Mouse (Mus musculus): ENCODE results near the gene Poc1a. TPM values are rescaled to one million over a fixed set of nuclear protein-coding genes. Genes with fewer than 3 reads are reported as not detected.
A peak's percentile ranks its signal among the peaks of the same experiment; 100 is the strongest.

Gene Poc1a
- polyA plus RNA-seq, 1 experiment from 2014 or later, result 29.7 TPM

- no peak overlapping the region for H3K27ac ChIP-seq (replicated peaks; ENCODE audit: low read depth, low read length)
- no peak overlapping the region for H3K4me3 ChIP-seq (ENCODE audit: low read depth, low read length)
- DNase-seq (ENCODE audit: low spot score) (no peak), ATAC-seq (replicated peaks; ENCODE audit: insufficient number of reproducible peaks, low FRiP score, low TSS enrichment, low read depth) (no peak)
- WGBS, result 84% methylated on average over 7 of the region's 7 CpGs
- no peak overlapping the region; the same call in 1 of the 2 replicates for H3K4me2 ChIP-seq (ENCODE audit: low read depth, low read length)
- no peak overlapping the region for H3K9ac ChIP-seq (replicated peaks; ENCODE audit: low read length)
- no peaks in the 10 kb centered on the region for H3K27me3 ChIP-seq (ENCODE audit: control insufficient read depth, insufficient read depth, low read length)
- H3K9me3 ChIP-seq (replicated peaks; ENCODE audit: control insufficient read depth, low read length), result no peaks in the 10 kb centered on the region
- peaks cover 8% of the 10 kb centered on the region for H3K4me1 ChIP-seq (ENCODE audit: control insufficient read depth, insufficient read depth, low read length)
- peaks cover 15% of the 10 kb centered on the region for H3K36me3 ChIP-seq (replicated peaks; ENCODE audit: control insufficient read depth, insufficient read depth, low read depth, low read length)
These were observed 93.1 kb downstream of the Poc1a start for GRCm38 (mm10) chr9:106373973-106374372.

GRCm38 (mm10) chr9:106377247-106377646 lies 96.4 kb downstream of the Poc1a start:
- ATAC-seq (replicated peaks; ENCODE audit: insufficient number of reproducible peaks, low FRiP score, low TSS enrichment, low read depth), result no peak
- Histone ChIP-seq H3K9ac (replicated peaks; ENCODE audit: low read length) (no peak overlapping the region), H3K27me3 (ENCODE audit: control insufficient read depth, insufficient read depth, low read length) (no peaks in the 10 kb centered on the region), H3K9me3 (replicated peaks; ENCODE audit: control insufficient read depth, low read length) (no peaks in the 10 kb centered on the region), H3K4me1 (ENCODE audit: control insufficient read depth, insufficient read depth, low read length) (no peaks in the 10 kb centered on the region), H3K36me3 (replicated peaks; ENCODE audit: control insufficient read depth, insufficient read depth, low read depth, low read length) (peaks cover 15% of the 10 kb centered on the region), H3K27ac (replicated peaks; ENCODE audit: low read depth, low read length) (no peak overlapping the region), H3K4me2 (ENCODE audit: low read depth, low read length) (no peak overlapping the region; the same call in 1 of the 2 replicates), H3K4me3 (ENCODE audit: low read depth, low read length) (no peak overlapping the region)
- no peak for DNase-seq (ENCODE audit: low spot score)
- WGBS, result 88% methylated on average over 8 of the region's 8 CpGs

- Histone ChIP-seq H3K9ac (replicated peaks; ENCODE audit: low read length) (no peak overlapping the region), H3K9me3 (replicated peaks; ENCODE audit: control insufficient read depth, low read length) (no peaks in the 10 kb centered on the region), H3K27me3 (ENCODE audit: control insufficient read depth, insufficient read depth, low read length) (no peaks in the 10 kb centered on the region), H3K4me2 (ENCODE audit: low read depth, low read length) (no peak overlapping the region), H3K4me1 (ENCODE audit: control insufficient read depth, insufficient read depth, low read length) (no peaks in the 10 kb centered on the region), H3K4me3 (ENCODE audit: low read depth, low read length) (no peak overlapping the region), H3K36me3 (replicated peaks; ENCODE audit: control insufficient read depth, insufficient read depth, low read depth, low read length) (peaks cover 15% of the 10 kb centered on the region), H3K27ac (replicated peaks; ENCODE audit: low read depth, low read length) (no peak overlapping the region)
- ATAC-seq (replicated peaks; ENCODE audit: insufficient number of reproducible peaks, low FRiP score, low TSS enrichment, low read depth) (no peak), DNase-seq (ENCODE audit: low spot score) (no peak)
- 71% methylated on average over 3 of the region's 3 CpGs for WGBS
These were observed 97.2 kb downstream of the Poc1a start for GRCm38 (mm10) chr9:106378045-106378444.

GRCm38 (mm10) chr9:106378753-106379152 lies 97.9 kb downstream of the Poc1a start:
- Histone ChIP-seq H3K9ac (replicated peaks; ENCODE audit: low read length) (no peak overlapping the region), H3K4me1 (ENCODE audit: control insufficient read depth, insufficient read depth, low read length) (peaks cover 2% of the 10 kb centered on the region; the same call in 1 of the 2 replicates), H3K27ac (replicated peaks; ENCODE audit: low read depth, low read length) (0 out of 2 replicates have a peak overlapping the region, but pooled peaks have one; percentile 11), H3K27me3 (ENCODE audit: control insufficient read depth, insufficient read depth, low read length) (no peaks in the 10 kb centered on the region), H3K4me3 (ENCODE audit: low read depth, low read length) (no peak overlapping the region), H3K4me2 (ENCODE audit: low read depth, low read length) (no peak overlapping the region), H3K9me3 (replicated peaks; ENCODE audit: control insufficient read depth, low read length) (no peaks in the 10 kb centered on the region), H3K36me3 (replicated peaks; ENCODE audit: control insufficient read depth, insufficient read depth, low read depth, low read length) (peaks cover 9% of the 10 kb centered on the region)
- WGBS, result 67% methylated on average over 9 of the region's 9 CpGs
- ATAC-seq (replicated peaks; ENCODE audit: insufficient number of reproducible peaks, low FRiP score, low TSS enrichment, low read depth) (no peak), DNase-seq (ENCODE audit: low spot score) (peak; percentile 38)

- no peak overlapping the region for H3K4me3 ChIP-seq (ENCODE audit: low read depth, low read length)
- no peaks in the 10 kb centered on the region for H3K9me3 ChIP-seq (replicated peaks; ENCODE audit: control insufficient read depth, low read length)
- no peak overlapping the region; the same call in 1 of the 2 replicates for H3K27ac ChIP-seq (replicated peaks; ENCODE audit: low read depth, low read length)
- DNase-seq (ENCODE audit: low spot score), result no peak
- H3K27me3 ChIP-seq (ENCODE audit: control insufficient read depth, insufficient read depth, low read length), result no peaks in the 10 kb centered on the region
- H3K36me3 ChIP-seq (replicated peaks; ENCODE audit: control insufficient read depth, insufficient read depth, low read depth, low read length), result no peaks in the 10 kb centered on the region
- no peak overlapping the region for H3K4me2 ChIP-seq (ENCODE audit: low read depth, low read length)
- 0 out of 2 replicates have a peak, but pooled peaks have one; percentile 19 for ATAC-seq (replicated peaks; ENCODE audit: insufficient number of reproducible peaks, low FRiP score, low TSS enrichment, low read depth)
- WGBS, result 89% methylated on average over 12 of the region's 12 CpGs
- no peak overlapping the region for H3K9ac ChIP-seq (replicated peaks; ENCODE audit: low read length)
- H3K4me1 ChIP-seq (ENCODE audit: control insufficient read depth, insufficient read depth, low read length), result peaks cover 2% of the 10 kb centered on the region; the same call in 1 of the 2 replicates
These were observed 105.5 kb downstream of the Poc1a start for GRCm38 (mm10) chr9:106386181-106386864.

- no peak for ATAC-seq (replicated peaks; ENCODE audit: insufficient number of reproducible peaks, low FRiP score, low TSS enrichment, low read depth)
- no peak overlapping the region for H3K27ac ChIP-seq (replicated peaks; ENCODE audit: low read depth, low read length)
- 75% methylated on average over 11 of the region's 11 CpGs for WGBS
- H3K36me3 ChIP-seq (replicated peaks; ENCODE audit: control insufficient read depth, insufficient read depth, low read depth, low read length), result no peaks in the 10 kb centered on the region
- H3K27me3 ChIP-seq (ENCODE audit: control insufficient read depth, insufficient read depth, low read length), result no peaks in the 10 kb centered on the region
- DNase-seq (ENCODE audit: low spot score), result no peak
- no peak overlapping the region for H3K4me2 ChIP-seq (ENCODE audit: low read depth, low read length)
- H3K9me3 ChIP-seq (replicated peaks; ENCODE audit: control insufficient read depth, low read length), result no peaks in the 10 kb centered on the region
- H3K4me1 ChIP-seq (ENCODE audit: control insufficient read depth, insufficient read depth, low read length), result no peaks in the 10 kb centered on the region; the same call in 1 of the 2 replicates
- H3K9ac ChIP-seq (replicated peaks; ENCODE audit: low read length), result no peak overlapping the region
- no peak overlapping the region for H3K4me3 ChIP-seq (ENCODE audit: low read depth, low read length)
These were observed 112.1 kb downstream of the Poc1a start for GRCm38 (mm10) chr9:106392828-106393527.

- H3K9me3 ChIP-seq (replicated peaks; ENCODE audit: control insufficient read depth, low read length), result no peaks in the 10 kb centered on the region
- H3K4me3 ChIP-seq (ENCODE audit: low read depth, low read length), result no peak overlapping the region
- DNase-seq (ENCODE audit: low spot score), result no peak
- no peaks in the 10 kb centered on the region for H3K27me3 ChIP-seq (ENCODE audit: control insufficient read depth, insufficient read depth, low read length)
- no peak overlapping the region for H3K4me2 ChIP-seq (ENCODE audit: low read depth, low read length)
- 90% methylated on average over 8 of the region's 8 CpGs for WGBS
- H3K36me3 ChIP-seq (replicated peaks; ENCODE audit: control insufficient read depth, insufficient read depth, low read depth, low read length), result no peaks in the 10 kb centered on the region
- no peak overlapping the region for H3K9ac ChIP-seq (replicated peaks; ENCODE audit: low read length)
- H3K4me1 ChIP-seq (ENCODE audit: control insufficient read depth, insufficient read depth, low read length), result no peaks in the 10 kb centered on the region; the same call in 1 of the 2 replicates
- H3K27ac ChIP-seq (replicated peaks; ENCODE audit: low read depth, low read length), result no peak overlapping the region
- no peak for ATAC-seq (replicated peaks; ENCODE audit: insufficient number of reproducible peaks, low FRiP score, low TSS enrichment, low read depth)
These were observed 112.7 kb downstream of the Poc1a start for GRCm38 (mm10) chr9:106393548-106393947.
